Mouse (Mus musculus) liver, adult 2 months (tissue): Measurements from ENCODE around the gene Snx4.

Experiments used
- CTCF ChIP-seq: fragments of 200-500 bp; IDR thresholded peaks from 2 replicates; pipeline ENCODE4 v1.5.1; 2011; ENCODE audit warnings: low read depth, low read length, control low read depth
- POLR2A ChIP-seq: fragments of 200-500 bp; IDR thresholded peaks from 2 replicates; pipeline ENCODE4 v1.6.1; 2011; ENCODE audit warnings: low read length, control low read depth; ENCODE audit not compliant: insufficient read depth; ENCODE audit errors: extremely low read depth

GRCm38 (mm10) chr16:33342356-33342755, 91.1 kb downstream of the Snx4 start:
- TF ChIP-seq CTCF (no peak), POLR2A (no peak)
